Mouse (Mus musculus): ENCODE measurements around the gene Trim61.
"Not testable (repeated sequence)": the region's sequence is repeated elsewhere in the genome, so short reads cannot be mapped to it uniquely, and the experiment has no call there.

The Trim61 gene

DNA sequence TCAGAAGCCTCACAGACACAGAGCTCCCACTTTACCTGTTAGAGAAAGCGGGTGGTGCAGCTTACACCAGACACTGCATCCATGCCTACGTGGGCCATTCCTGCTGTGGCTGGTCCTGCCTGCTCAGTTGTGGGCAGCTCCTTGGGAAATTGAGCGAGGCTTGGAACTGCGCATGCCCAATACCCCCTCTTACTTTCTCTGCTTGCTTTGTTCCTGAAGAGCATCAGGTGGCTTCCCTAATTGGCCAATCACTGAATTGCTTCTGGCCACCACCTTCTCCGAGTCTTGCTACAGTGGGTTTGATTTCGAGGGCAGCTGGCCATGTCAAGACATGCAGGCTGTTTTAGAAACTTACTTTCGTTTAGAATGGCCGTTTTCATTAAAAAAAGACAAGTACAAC, at the start of gene Trim61, which contains the start of gene Trim60:
TSS of gene Trim61 (minus strand) at position 101 of the 400 bp plus-strand sequence.
TSS of gene Trim60 (minus strand) at position 162 of the 400 bp plus-strand sequence.
- no peak for DNase-seq (ENCODE audit: low spot score in 2 of 2)

DNA sequence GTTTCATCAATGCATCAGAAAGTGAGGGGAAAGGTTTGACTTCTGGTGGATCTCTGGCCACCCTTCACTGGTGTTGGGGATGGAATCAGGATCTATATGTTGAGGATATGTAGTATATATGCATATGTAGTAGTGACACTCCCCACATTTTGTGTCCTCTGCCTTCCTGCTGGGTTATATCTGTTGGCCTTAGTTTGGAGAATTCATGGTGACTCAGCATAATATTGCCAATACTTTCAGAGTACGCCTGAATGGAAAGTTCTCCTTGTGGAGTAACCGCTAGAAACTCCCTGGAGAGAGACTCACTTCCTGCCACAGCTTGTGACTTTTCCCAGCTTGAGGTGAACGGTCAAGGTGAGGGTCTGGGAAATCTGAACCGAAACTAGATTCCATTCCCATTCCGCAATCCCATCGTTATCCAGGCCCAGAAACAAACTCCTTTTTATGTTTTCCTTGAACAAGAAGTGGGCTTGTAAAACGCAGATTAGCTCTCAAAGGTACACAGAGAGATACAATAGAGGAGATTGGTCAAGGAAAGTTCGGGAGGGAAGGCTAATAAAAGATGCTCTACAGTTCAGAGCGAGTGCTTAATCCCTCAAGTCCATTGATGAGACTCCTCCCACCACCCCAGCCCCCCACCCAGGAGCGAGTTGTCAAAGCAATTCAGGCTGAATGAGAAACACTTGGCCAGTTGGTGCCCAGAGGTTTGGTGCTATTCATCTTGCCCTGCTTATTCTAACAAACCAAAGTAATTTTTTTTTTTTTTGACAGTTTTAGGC, 49.6 kb upstream of the Trim61 start:
- no peak for DNase-seq (ENCODE audit: low spot score in 2 of 2)

DNA sequence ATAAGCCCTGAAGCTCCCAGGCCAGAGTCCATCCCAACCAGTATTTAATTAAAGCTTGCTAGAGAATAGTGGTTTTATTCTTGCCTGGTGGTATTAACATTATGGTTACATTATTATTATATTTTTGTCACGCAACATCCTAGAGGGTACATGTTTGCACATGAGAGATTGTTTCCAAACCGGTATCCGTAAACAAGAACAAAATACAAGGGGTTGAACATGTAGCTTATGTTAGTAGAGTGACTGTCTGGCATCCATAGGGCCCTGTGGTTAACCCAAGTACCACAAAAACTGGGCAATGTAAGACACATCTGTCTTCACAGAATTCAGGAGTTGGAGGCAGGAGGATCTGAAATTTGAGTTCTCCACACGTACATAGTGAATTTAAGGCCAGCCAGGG, 48.7 kb upstream of the Trim61 start:
- no peak for DNase-seq (ENCODE audit: low spot score in 2 of 2)

DNA sequence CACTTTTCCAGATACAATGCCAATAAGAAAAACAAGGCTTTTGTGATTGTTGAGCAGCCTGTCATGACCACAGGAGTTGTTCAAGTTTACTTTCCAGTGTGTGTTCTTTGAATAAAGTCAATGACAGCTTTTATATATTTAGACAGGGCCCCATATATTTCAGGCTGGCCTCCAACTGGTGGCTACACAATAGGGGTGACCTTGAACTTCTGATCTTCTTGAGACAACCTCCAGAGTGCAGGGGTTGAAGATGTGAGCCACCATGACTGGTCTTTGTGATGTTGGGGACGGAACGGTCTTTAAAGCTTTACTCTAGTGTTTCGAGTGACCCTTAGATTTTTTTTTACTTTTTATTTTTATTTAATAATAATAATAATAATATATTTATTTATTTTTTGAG, 47.3 kb upstream of the Trim61 start:
- DNase-seq (ENCODE audit: low spot score in 2 of 2): no peak

DNA sequence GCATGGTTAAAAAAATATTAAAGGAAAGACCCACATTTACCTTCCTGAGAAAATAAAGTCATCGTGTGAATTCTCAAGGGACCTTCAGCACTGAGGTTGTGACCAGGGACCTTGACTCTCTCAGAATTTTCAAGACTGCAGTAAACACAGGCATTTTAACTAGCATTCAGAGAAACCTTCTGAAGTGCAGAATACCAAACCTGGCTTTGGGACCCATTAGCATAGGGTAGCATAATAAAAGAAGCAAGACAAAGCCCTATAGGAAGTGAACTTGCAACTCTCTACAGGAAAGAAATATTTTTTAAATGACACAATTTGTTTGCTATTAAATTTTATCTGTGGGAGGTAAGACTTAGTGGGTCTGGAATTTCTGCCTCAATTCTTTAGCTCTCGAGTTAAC, 45.7 kb upstream of the Trim61 start:
- DNase-seq (ENCODE audit: low spot score in 2 of 2): no peak

DNA sequence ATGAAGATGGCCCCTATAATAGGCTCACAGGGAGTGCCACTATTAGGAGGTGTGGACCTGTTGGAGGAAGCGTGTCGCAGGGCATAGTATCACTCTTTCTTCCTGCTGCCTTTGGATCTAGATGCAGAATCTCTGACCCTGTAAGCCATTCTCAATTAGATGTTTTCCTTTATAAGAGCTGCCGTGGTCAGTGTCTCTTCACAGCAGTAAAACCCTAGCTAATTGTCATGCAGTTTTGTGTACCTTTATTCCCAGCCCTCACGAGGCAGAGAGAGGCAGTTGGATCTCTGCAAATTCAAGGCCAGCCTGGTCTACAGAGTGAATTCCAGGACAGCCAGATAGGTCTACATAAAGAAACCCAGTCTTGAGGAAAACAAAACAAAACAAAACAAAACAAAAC, 43.9 kb upstream of the Trim61 start:
- no peak for DNase-seq (ENCODE audit: low spot score in 2 of 2)

DNA sequence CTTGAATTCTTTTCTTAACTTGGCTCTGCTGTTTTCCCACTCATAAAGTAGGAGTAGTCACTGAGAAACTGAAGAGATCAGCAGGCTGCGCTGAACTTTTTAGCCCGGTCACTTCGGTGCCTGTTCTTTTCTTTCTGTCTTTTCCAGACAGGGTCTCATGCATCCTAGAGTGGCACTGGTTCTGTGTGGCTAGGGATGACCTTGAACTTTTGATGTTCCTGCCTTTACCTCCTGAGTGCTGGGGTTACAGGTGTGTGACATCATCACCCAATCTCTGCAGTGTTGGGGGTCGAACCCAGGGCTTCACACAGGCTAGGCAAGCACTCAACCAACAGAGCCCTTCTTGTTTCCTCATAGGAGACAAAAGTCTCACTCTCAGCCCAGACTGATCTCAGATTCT, 38.4 kb upstream of the Trim61 start:
- DNase-seq (ENCODE audit: low spot score in 2 of 2): no peak

DNA sequence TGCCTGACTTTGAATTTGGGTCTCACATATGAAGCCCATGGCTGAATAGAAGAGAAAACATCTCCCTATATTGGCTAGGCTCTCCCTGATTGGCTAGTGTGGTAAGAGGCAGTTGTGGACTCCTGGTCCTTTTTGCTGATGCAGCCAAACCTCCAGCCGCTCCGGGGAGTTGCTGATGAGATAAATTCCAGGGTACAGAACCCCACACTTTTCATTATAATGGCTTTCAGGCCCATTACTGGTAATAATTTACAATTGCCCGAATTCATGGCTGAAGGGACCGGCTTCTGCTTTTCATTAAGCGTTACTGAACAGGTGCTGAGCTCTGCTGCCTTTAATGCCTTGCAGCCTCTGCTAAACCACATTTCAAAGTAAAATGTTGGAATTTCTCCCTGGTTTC, 35.6 kb upstream of the Trim61 start:
- DNase-seq (ENCODE audit: low spot score in 2 of 2): no peak

DNA sequence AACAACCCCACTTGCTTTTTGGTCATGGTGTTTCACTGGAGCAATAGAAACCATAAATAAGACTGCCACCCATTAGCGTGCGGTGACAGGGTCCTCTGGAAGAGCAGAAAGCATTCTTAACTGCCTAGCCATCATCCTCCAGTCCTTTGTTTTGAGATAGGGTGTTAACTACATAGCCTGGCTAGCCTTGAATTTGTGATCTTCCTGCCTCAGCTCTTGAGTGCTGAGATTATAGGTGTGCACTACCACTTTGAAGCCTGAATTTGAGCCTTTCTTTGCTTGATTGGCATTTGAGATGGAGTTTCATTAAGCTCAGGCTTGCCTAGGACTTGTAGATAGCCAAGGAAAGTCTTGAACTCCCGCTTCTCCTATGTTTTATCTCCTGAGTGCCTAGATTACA, 35.2 kb upstream of the Trim61 start:
- DNase-seq (ENCODE audit: low spot score in 2 of 2): no peak

DNA sequence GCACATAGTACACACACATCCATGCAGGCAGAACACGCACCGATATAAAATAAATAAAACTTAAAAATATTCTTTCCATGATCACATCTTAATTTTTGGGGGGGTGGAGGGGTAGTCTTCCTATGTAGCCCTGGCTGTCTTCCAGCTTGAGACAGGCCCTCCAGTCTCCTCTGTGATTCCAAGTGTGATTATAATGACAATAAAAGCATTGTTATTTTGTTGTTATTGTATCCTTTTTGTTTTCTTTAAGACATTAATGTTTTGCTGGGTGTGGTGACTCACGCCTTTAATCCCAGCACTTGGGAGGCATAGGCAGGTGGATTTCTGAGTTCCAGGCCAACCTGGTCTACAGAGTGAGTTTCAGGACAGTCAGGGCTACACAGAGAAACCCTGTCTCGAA, 29.5 kb upstream of the Trim61 start:
- no peak for DNase-seq (ENCODE audit: low spot score in 2 of 2)

DNA sequence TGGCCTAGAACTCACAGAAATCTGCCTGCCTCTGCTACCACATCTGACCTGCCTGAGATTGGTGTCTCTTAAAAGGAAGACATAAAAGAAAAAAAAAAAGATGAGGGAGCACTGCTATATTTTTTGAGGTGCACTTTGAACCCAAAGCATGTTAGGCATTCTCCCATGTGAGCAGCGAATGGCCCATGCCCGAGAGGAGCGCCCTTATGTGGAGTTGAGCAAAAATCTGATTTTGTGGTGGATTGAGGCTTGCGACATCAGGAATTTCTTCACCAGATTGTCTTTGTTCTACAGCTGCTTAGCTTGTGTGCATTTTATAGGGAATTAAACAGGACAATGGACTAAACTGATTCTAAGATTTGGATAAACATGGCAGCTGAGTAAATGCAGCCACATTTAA, 28.9 kb upstream of the Trim61 start:
- no peak for DNase-seq (ENCODE audit: low spot score in 2 of 2)

DNA sequence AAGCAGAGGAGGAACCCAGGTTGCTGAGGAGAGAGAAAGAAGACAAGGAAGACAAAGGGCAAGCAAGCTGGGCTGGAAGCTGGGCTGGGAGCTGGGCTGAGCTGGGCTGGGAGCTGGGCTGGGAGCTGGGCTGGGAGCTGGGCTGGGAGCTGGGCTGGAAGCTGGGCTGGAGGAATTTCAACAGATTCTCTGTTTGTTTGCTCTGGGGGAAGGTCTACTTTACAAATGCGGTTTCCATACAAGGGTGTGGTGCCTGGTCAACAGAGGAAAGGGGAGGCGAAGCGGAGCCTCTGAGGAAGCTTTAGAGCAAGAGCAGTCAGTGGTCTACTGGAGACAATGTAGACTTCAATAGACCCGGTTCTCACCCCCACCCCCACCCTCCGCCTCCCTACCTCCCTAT, 28.2 kb upstream of the Trim61 start:
- DNase-seq (ENCODE audit: low spot score in 2 of 2): no peak

DNA sequence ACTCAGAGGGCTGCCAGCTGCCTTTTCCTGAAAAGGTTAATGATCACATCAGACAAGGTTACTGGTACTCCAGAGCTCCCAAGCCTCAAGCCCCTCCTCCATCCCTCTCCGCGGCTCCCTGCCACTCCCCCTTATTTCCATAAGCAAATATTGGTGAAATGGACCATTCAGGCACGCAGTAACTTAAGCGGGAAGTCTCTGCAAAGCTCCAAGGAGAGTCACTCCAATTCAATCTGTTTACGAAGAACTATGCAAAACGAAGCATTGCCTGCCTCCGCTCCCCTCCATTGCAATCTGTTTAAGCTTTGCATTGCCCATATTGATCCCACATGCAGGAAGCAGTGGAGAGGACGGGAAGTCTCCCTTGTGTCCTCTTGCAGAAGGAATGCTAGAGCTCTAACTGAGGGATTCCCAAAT, 18.8 kb upstream of the Trim61 start, which contains the start of gene Apela:
TSS of gene Apela (minus strand) at position 220 of the 417 bp plus-strand sequence.
- no peak for DNase-seq (ENCODE audit: low spot score in 2 of 2)

DNA sequence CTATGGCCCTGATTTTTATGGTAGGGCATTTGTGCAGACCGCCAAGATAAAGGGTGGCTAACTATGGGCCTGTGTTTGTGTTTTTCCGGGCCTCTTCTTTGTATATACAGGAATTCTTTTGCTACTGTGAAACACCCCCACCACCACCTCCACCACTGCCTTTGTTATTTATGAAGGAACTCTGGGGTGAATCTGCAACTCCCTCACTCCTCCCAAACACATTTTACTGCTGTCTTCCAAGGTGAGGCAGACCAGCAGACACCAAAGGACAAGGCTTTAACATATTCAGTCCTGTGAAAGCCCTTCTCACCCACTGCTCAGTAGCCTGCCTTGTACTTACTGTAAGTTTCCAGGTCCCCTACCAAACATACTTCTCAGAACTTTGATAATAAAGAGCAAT, 15.8 kb upstream of the Trim61 start:
- no peak for DNase-seq (ENCODE audit: low spot score in 2 of 2)

DNA sequence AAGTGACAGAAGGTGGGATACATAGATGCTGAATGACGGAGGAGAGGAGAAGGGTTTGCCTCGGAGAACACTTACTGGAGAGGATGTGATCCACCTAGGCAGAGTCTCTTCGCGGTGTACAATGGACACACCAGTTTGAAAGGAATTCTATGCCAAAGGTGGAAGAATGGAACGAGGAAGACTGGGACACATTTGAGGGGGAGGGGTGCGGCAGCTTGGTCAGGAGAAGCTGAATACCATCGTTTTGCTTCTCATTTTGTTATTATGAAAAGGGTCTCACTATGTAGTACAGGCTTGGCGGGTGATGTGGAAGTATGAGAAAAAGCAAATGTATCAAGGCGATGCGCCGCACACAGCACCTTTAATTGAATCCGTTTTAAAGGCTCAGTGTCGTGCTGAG, 14.7 kb upstream of the Trim61 start:
- no peak for DNase-seq (ENCODE audit: low spot score in 2 of 2)

DNA sequence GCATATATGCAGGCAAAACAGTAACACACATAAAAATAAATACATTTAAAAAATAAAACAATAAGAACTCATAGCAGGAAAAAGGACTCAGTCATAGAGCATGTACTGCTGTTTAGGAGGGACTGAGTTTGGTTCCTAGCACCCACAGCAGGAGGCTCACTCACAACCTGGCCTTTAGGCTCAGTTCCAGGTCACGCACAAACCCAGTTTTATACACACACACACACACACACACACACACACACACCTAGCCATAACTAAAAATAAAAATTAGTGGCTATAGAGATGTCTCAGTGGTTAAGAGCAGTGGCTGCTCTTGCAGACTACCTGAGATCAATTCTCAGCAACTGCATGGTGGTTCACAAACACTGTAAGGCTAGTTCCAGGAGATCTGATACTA, 13.8 kb upstream of the Trim61 start:
- DNase-seq (ENCODE audit: low spot score in 2 of 2): no peak

DNA sequence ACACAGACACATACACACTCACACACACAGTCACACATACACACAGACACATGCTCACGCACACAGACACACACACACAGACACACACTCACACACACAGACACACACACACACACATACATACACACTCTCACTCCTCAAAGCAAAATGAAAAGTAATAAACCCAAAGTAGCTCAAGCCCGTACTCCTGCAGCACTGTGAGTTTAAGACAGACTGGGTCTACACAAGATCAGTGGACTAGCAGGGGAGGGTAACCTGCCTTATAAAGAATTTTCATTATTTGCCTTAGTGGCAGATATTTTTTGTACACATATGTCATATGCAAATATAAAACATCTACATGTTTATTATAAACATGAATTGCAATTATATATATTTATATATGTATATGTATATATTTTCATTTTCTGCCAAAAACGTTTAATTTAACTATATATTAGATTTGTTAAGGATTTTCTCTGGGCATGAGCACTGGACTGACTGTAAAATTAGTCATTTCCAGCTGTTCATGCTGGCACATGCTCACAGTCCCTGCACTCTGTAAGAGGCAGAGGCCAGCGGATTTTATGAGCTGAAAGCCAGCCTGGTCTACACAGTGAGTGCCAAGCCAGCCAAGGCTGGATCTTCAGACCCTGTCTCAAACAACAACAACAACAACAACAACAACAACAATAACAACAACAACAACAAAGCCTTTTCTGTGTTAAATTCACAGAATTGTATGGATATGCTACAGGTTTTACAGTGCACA, 12.6 kb upstream of the Trim61 start:
- no peak for DNase-seq (ENCODE audit: low spot score in 2 of 2)

DNA sequence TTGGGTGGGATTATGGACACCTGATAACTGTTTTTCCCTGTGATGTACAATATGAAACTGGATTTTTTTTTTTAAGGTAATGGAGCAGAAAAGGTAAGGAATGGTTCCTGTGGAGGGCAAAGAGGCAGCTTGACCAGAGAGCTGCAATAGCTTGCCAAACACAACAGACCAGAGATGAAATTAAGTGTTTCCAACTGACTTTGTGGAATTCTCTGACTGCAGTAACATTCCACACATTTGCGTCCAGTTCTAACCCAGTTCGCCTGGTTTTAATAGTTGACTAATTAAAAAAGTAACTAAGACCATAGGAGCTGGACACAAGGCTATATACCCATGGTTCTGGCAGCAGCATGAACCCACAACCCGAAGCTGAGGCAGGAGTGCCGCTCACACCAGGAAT, 11.5 kb upstream of the Trim61 start:
- DNase-seq (ENCODE audit: low spot score in 2 of 2): no peak

DNA sequence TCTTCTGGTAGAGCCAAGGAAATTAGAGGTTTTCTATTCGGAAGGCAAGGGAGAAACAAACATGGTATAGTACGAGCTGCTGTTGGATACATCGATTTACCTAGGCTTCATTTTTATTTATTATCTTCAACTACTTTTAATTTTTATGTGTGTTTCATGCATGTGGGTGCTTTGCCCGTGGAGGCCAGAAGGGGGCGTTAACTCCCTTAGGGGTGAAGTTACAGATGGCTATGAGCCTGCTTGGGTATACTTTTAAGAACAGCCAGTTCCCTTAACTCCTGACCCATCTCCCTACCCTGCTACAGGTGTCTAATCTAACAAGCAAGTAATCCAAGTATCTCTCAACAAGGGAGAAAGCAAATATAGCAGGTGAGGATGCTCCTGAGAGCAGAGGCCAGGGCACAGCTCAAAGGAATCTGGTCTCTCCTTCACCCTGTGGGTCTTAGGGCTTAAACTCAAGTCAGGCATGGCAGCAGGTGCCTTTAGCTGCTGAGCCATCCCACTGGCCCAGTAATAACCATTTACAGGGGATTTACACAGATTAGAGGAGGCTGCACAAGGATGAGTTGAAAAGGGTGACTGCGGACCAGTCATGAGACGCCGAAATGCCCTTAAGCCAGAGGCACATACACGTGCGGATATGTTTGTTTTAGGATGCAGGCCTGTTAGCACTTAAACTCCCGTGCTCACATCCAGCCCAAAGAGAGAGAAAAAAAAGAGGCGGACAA, 10.8 kb upstream of the Trim61 start:
- no peak for DNase-seq (ENCODE audit: low spot score in 2 of 2)

DNA sequence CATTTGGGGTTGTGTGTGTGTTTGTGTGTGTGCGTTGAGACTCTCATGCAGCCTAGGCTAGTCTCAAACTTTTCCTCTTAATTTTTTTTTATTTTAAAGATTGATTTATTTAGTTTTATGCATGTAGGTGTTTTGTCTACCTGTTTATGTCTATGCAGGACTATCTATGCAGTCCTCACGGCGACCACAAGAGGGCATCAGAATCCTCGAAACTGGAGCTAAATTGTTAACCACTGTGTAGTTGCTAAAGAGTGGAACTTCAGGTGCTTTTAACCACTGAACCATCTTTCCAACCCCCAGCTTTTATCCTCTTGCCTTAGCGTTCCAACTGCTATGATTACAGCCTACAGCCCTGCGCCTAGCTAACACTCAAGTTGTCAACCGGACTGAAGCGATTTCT, 4.2 kb upstream of the Trim61 start:
- DNase-seq (ENCODE audit: low spot score in 2 of 2): peak; percentile 11 to 13

DNA sequence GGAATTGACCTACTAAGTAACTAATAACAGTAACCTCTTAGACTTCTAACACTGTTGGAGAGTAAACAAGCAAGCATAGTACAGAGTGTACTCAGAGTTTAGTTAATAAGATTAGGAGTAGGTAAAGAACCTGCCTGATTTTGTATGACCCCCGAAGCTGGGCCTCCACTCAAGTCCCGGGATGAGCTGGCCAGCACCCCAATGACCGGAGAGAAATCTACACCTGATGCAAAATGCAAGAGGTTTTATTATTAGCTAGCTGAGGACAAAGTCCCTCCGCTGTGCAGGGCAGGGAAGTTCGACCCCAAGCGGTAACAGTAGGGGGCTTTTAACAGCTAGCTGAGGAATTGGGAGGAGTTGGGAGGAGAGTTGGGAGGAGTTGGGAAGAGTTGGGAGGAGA, 10.7 kb downstream of the Trim61 start:
- not testable (repeated sequence) for DNase-seq (ENCODE audit: low spot score in 2 of 2)

DNA sequence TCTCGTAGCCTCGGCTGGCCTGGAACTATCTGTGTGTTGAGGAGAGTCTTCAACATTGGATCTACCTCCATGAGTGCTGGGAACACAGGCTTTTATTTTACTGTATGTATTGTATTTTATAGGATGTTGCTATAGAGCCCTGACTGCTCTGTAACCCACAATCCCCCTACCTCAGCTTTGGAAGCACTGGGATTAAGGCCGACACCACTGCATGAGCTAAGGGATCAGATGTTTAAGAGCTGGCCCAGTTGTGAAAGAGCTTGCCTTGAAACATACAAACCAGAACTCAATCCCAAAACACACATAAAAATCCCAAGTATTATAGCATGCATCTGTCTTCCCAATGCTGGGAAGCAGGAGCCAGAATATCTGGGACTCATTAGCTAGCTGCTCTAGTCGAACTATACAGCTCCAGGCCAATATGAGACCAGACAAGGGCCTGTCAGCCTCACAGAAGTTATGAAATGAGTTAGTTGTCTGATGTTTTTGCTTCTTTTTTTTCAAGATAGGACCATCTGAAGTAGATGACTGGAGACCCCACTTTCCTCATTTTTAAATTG, 19.4 kb downstream of the Trim61 start:
- no peak for DNase-seq (ENCODE audit: low spot score in 2 of 2)

All from spleen, postnatal 14 days (tissue).